Mouse (Mus musculus) adrenal gland, postnatal 36 days (tissue): ENCODE results near the gene Pacrg. TPM values are rescaled to one million over a fixed set of nuclear protein-coding genes. Genes with fewer than 3 reads are reported as not detected.

Experiments used
- DNase-seq, 2 experiments: peaks; one replicate each; pipeline ENCODE4 v3.0.0; 2021; ENCODE audit warnings: mixed read lengths in 1 of 2
- total RNA-seq, 2 experiments: library from RNA; stranded (reverse); gene quantifications; 2 replicates each; pipeline ENCODE4 v1.2.3; 2021

Pacrg gene
- total RNA-seq, 2 experiments from 2014 or later, result 1.6 to 4.4 TPM

- DNase-seq, result no peak
These were observed 387.3 kb downstream of the Pacrg start for GRCm38 (mm10) chr17:10452801-10453200.

DNA sequence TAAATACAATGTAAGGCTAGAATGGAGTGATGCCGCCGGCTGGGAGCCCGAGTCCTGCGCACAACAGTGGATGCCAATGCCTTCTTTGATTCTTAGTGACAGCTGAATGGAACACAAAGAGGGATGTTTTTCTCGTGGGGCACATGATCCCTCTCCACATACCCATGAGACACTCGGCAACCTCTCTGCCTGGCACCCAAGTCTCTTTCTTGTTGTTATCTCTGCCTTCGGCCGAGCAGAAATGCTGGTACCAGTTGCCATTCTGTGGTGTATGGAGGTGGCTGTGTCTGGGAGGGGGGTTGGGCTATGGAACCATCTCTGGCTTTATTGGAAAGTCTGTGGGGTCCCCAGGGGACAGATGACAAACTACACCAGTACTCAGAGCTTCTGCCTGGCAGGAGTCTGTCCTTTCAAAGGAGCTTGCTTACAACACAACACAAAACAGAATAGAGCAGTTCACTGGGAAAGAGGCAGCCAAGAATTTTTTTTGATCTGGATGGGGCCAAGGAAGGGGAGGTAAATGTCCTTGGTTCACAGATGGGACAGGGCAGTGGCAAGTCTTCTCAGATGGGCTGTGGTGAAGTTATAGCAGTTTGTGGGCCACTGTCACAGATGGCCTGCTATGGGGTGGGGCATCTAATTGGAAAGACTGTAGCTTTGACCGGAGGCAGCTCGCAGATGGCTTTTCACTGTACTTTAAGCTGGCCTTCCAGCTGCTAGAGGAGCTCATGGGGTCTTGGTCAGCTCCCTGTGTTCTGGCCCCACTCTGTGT lies 388.6 kb downstream of the Pacrg start:
- no peak for DNase-seq

DNA sequence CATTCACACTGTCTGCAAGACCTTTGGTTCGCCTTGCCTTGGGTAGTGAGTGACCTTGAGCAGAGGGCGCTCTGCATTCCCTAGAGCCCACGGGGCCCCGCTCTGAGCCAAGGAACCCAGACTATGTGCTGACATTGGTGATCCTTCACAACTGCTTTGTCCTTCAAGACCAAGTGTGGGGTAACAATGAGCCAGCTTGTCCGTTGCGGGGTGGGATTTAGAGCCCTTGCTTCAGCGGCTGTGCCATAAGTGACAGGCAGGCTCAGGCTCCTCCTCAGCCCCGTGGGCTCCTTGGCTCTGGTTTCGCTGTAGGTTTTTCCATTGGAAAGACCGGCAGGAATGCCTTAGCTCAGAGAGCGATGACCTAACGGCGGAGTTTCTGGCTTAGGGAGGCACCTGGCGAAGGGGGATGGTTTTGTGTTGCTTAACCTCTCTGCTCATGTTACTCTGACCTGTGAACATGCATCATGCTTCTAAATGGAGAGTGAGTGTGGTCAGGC lies 390.3 kb downstream of the Pacrg start:
- DNase-seq, result no peak

DNA sequence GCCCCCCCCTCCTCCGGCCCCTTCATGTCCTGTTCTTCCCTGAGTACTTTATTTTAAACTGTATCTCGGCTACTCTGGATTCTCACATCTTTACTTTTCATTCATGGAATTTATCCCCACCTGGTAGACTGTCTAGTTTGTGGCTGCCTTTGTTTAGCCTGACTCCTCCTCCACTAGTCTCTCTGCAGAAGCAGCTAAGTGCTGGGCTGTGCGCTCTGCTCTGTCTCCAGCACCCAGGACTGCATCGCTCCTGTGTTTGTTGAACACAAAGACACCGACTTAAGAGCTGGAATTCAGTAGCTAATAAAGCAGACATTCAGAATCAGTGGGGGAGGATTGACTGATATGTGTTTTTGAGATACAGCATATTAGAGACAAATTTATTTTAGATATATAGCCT lies 391.7 kb downstream of the Pacrg start:
- DNase-seq, result no peak

- DNase-seq, result peak; percentile 6 to 16
These were observed 398.5 kb downstream of the Pacrg start for GRCm38 (mm10) chr17:10441501-10442111.

DNA sequence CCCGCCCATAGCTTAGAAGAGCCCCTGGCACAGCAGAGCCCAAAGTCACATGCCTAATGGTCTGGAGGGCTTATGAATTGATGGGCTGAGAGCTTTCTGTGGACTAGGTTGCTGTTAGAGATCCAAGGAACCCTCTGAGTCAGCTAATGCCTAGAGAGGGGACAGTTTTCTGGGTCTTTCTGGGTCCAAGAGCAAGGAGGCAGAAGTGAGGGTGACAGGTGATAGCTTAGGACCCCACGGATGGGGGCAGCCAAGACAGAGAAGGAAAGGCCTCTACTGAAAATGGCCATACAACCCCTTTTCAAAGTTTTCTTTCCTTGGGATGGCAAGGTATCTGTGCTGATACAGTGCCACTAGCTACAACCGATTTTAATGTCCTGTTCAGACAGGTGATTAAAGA lies 399.1 kb downstream of the Pacrg start:
- DNase-seq, result no peak

DNA sequence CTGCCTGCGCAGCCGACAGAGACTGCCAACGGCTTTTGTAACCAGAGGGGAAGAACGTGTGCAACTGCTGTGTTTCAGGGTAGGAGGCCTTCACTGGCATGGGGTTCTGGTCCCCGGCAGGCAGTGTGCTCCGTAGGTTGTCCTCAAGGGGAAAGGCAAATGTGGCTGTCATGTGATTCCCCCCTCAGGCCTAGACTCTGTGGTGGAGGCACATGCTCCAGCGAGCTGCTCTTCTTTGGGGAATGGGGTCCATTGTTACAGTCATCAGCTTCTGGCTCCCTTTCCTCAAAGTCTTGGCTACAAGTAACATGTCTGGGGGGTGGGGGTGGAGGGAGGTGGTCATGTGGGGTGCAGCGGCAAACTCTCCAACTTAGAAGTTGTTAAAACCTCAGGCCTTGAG lies 400.3 kb downstream of the Pacrg start:
- no peak for DNase-seq

- DNase-seq, result no peak
These were observed 405.2 kb downstream of the Pacrg start for GRCm38 (mm10) chr17:10434867-10435266.

DNA sequence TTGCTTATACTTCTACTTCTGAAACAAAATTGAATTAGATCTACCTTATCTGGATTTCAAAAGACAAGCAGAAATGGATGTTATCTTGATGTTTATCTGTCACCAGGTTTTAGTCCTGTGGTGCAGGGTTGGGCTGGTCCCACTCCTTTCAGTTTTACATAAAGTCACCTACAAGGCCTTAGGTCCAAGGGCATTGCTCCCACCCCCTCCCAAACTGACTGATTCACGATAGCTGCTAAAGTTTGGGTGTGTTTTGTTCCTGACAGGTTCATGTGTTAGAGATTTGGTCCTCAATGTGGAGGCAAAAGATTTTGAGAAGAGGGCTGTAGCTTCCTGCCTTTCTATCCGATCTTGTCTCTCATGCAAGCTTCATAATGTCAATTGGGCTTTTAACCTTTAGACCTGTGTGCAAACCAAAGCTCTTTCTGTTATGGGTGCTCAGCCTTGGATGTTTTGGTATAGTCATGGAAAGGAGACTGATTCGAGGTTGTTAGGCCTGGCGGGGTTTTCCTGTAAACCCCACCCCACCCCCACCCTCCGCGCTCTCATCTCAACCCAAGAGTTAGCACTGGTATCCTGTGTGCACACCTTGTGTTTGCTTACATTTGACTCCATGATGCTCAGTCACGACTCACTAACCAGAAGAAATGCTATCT lies 407.5 kb downstream of the Pacrg start:
- DNase-seq, result no peak

DNA sequence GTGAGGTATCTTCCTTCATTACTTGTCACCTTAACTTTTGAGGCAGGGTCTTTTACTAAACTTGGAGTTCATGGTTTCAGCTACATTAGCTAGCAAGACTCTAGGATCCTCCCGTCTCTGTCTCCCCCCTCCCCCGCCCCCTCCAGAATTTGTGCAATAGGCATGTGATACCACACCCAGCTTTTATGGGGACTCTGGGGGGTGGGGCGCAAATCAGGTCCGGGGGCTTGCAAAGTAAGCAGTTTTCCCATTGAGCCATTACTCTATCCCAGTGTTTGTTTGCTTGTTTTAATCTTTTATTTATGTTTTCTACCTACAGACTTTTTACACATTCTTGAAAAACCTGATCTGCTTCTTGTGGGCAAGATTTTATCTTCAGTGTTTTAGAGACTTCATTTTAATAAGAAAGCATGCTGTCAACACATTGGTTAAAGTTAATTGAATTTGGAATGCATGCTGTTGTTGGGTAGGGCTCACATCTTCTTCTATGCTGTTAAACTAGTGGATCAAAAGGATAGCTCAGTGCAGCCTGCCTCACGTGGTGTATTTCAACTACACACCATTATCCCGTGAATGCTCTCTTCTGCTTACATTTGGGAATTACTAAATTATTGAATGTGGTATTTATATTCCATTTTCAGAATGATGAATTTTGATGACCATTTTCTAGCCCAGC lies 408.1 kb downstream of the Pacrg start:
- no peak for DNase-seq

DNA sequence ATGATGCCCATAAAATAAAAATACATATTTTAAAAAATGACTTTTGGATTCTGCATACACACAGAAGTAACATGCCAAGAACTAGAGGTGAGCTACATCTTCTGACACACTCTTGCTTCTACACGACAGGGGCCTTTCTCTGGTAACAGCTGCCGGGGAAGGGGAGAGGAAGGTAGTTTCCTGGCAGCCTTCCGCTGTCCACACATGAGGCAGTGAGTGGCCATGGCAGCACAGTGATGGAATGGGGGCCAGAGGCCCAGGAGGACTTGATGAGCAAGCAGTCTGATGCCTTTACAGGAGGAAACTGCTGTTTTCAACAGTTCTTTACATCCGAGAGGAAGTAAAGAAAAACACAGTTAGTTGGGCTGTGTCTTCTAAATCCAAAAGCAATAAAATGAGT lies 409.3 kb downstream of the Pacrg start:
- DNase-seq, result no peak

GRCm38 (mm10) chr17:10429406-10429805 lies 410.7 kb downstream of the Pacrg start:
- no peak for DNase-seq

GRCm38 (mm10) chr17:10425311-10425710 lies 414.8 kb downstream of the Pacrg start:
- no peak for DNase-seq

DNA sequence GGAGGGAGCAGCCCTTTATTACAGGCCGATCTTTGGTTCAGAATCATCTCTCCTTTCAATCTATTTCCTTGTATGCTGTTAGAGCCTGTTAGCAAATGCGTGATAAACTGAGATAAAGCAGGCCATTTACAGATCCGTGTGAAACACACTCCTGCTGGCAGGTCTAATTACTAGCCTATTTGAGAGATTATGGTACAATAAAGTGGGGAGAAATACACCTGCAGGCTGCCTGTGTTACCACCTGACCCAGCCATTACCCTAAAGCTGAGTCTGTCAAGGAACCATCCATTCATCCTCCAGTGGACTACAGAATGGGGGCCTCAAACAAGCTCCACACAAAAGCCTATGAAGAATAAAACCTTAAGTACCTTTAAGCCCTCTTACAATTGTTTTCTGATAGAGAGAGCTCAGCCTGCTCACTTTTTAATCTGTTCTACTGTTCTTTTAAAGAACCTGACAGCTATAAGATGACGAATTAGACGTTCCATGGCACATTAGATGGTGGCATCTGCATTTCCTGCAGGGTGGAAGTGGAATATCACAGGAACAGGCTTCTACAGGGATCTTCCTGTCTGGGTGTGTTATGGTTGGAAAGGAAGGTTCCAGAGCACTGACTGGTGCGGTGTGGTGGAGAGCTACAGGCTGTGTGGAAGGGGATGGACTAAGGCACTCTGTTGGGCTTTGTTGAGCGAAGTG lies 422.4 kb downstream of the Pacrg start:
- DNase-seq, result no peak

GRCm38 (mm10) chr17:10416995-10417394 lies 423.1 kb downstream of the Pacrg start:
- no peak for DNase-seq

DNA sequence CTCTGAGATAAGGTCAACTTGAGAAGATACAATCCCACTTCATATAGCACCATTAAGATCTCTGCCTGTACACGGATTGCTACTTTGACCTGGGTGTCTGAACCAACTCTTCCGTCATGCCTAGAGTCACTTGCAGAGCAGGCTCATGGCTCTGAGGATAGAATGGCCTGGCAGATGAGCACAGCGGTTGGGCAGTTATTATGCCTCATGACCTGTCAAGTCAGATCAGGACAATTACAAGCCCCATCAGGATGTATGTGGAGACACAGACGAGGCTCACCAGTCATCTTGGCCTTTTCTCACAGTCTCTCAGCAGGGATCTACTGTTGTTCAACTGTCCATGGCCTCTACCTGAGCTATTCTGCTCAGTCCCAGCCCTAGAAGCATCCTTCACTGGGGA lies 424.0 kb downstream of the Pacrg start:
- no peak for DNase-seq

DNA sequence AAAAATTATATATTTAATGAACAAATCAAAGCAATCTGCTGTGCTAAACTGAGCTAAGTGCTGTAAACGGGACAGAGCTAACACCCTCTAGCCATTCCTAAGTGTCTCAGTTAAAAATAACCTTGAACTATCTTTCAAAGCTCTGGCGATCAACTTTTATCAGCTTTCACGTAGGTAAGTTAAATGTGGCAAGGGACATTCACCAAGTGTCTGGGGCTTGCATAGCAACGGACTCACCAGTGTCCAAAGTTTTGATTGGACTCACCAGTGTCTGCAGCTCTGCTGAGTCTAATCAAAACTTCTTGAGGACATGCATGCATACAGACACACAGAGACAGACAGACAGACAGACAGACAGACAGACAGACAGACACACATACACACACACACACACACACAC lies 425.7 kb downstream of the Pacrg start:
- DNase-seq, result no peak

DNA sequence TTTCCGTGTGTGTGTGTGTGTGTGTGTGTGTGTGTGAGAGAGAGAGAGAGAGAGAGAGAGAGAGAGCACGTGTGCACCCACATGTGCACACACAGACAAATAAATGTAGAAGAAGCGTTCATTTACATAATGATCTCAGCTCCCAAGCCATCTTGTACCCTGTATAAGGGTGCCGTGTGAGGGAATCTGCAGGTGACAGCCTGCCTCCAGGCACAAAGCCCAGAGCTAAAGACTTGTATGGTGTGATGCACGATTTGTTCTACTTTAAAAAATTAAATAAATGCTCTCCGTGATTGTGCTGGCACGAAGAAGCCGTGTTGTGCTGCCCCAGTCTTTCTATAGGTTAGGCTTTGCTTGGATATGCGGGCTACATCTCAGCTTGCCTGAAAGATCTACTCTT lies 426.2 kb downstream of the Pacrg start:
- no peak for DNase-seq

GRCm38 (mm10) chr17:10410597-10411476 lies 429.3 kb downstream of the Pacrg start:
- DNase-seq, result no peak

- DNase-seq, result peak; percentile 34 to 45
These were observed 431.4 kb downstream of the Pacrg start for GRCm38 (mm10) chr17:10408681-10409081.
